Mouse (Mus musculus) forebrain, postnatal 0 days (tissue): ENCODE measurements at regions not wholly inside any gene's neighbourhood (a gene's known extent, or its start where the extent isn't known, plus 50 kb on each side); places are given as distances from the start of the nearest gene placed in this dataset.
A peak's percentile ranks its signal among the peaks of the same experiment; 100 is the strongest.
"Not testable (repeated sequence)": the region's sequence is repeated elsewhere in the genome, so short reads cannot be mapped to it uniquely, and the experiment has no call there.

Experiments used
- ATAC-seq: fragments of 200-750 bp; cut with Nextera tagmentation; 2 replicates; pipeline ENCODE4 v1.8.0; 2017; ENCODE audit warnings: mild to moderate bottlenecking, moderate library complexity
- DNase-seq: peaks from one replicate; pipeline ENCODE4 v3.0.0-alpha.2; 2015
- H3K27ac ChIP-seq: fragments of 300-500 bp; sonication (generic); 2 replicates; pipeline ENCODE4 v1.5.1; 2014; ENCODE audit warnings: low read depth, mild to moderate bottlenecking, antibody characterized with exemption, low read length, moderate library complexity, mixed read lengths
- H3K27me3 ChIP-seq: fragments of 300-500 bp; sonication (generic); 2 replicates; pipeline ENCODE4 v1.6.1; 2014; ENCODE audit warnings: mild to moderate bottlenecking, low read length, mixed read lengths; ENCODE audit not compliant: insufficient read depth
- H3K36me3 ChIP-seq: fragments of 300-500 bp; sonication (generic); 2 replicates; pipeline ENCODE4 v1.6.1; 2014; ENCODE audit warnings: mild to moderate bottlenecking, moderate library complexity; ENCODE audit not compliant: insufficient read depth
- H3K4me1 ChIP-seq: fragments of 300-500 bp; sonication (generic); 2 replicates; pipeline ENCODE4 v1.6.1; 2014; ENCODE audit warnings: antibody characterized with exemption; ENCODE audit not compliant: insufficient read depth
- H3K4me2 ChIP-seq: fragments of 300-500 bp; sonication (generic); 2 replicates; pipeline ENCODE4 v1.6.1; 2014; ENCODE audit warnings: low read depth, mild to moderate bottlenecking, moderate library complexity
- H3K4me3 ChIP-seq: fragments of 300-500 bp; sonication (generic); 2 replicates; pipeline ENCODE4 v1.5.1; 2014; ENCODE audit warnings: low read depth, low read length, mixed read lengths
- H3K9ac ChIP-seq: fragments of 300-500 bp; sonication (generic); 2 replicates; pipeline ENCODE4 v1.6.1; 2014; ENCODE audit warnings: mild to moderate bottlenecking
- H3K9me3 ChIP-seq: fragments of 300-500 bp; sonication (generic); 2 replicates; pipeline ENCODE4 v1.6.1; 2016; ENCODE audit warnings: low read length
- CTCF ChIP-seq: sonication (generic); IDR thresholded peaks from 2 replicates; pipeline ENCODE4 v1.5.1; 2016; ENCODE audit warnings: antibody characterized with exemption, control low read depth, low read depth
- WGBS: fragments of 180-500 bp; shearing (Covaris S2); extraction: QIAGEN DNeasy Blood & Tissue Kit; methylation state at CpG from one replicate; pipeline ENCODE4 v1.1.7; 2014; 5-methylcytosine and 5-hydroxymethylcytosine counted together

- Histone ChIP-seq H3K27me3 (no peaks in the 10 kb centered on the region), H3K4me1 (no peaks in the 10 kb centered on the region), H3K27ac (no peak overlapping the region), H3K36me3 (no peaks in the 10 kb centered on the region), H3K4me2 (no peak overlapping the region), H3K9me3 (no peaks in the 10 kb centered on the region), H3K4me3 (no peak overlapping the region), H3K9ac (no peak overlapping the region)
- TF ChIP-seq CTCF: no peak
- 30% methylated on average over 6 of the region's 6 CpGs for WGBS
- DNase-seq (no peak), ATAC-seq (no peak)
These were observed 204.2 kb upstream of the Olfr1324 start for GRCm38 (mm10) chrX:50632536-50632935.

- no peak for DNase-seq
- Histone ChIP-seq H3K27ac (no peak overlapping the region), H3K4me1 (no peaks in the 10 kb centered on the region), H3K4me3 (no peak overlapping the region), H3K36me3 (no peaks in the 10 kb centered on the region), H3K9me3 (no peaks in the 10 kb centered on the region), H3K27me3 (no peaks in the 10 kb centered on the region), H3K4me2 (no peak overlapping the region), H3K9ac (no peak overlapping the region)
- no peak for TF ChIP-seq CTCF
- ATAC-seq: no peak
- WGBS: 84% methylated on average over 6 of the region's 6 CpGs
These were observed 197.0 kb upstream of the Olfr1324 start for GRCm38 (mm10) chrX:50625336-50625735.

GRCm38 (mm10) chrX:50622984-50623455 lies 194.7 kb upstream of the Olfr1324 start:
- ATAC-seq: peak; percentile 75
- 60% methylated on average over 19 of the region's 19 CpGs for WGBS

GRCm38 (mm10) chrX:50620909-50621308 lies 192.6 kb upstream of the Olfr1324 start:
- Histone ChIP-seq H3K27me3 (no peaks in the 10 kb centered on the region), H3K9me3 (no peaks in the 10 kb centered on the region), H3K4me3 (no peak overlapping the region), H3K9ac (no peak overlapping the region), H3K4me2 (no peak overlapping the region), H3K4me1 (no peaks in the 10 kb centered on the region), H3K27ac (no peak overlapping the region), H3K36me3 (no peaks in the 10 kb centered on the region)
- ATAC-seq: no peak
- 60% methylated on average over 8 of the region's 8 CpGs for WGBS
- DNase-seq: peak; percentile 58
- TF ChIP-seq CTCF: peak; percentile 19; the same call in 1 of the 2 replicates

More at GRCm38 (mm10) chrX:50622984-50623455, 194.7 kb upstream of the Olfr1324 start:
- H3K36me3 ChIP-seq: no peaks in the 10 kb centered on the region
- peak; percentile 48 for TF ChIP-seq CTCF
- H3K4me1 ChIP-seq: no peaks in the 10 kb centered on the region
- H3K27ac ChIP-seq: 0 out of 2 replicates have a peak overlapping the region, but pooled peaks have one; percentile 54
- no peaks in the 10 kb centered on the region for H3K27me3 ChIP-seq
- no peak overlapping the region for H3K4me2 ChIP-seq
- 0 out of 2 replicates have a peak overlapping the region, but pooled peaks have one; percentile 17 for H3K4me3 ChIP-seq
- no peak overlapping the region for H3K9ac ChIP-seq
- no peaks in the 10 kb centered on the region for H3K9me3 ChIP-seq
- DNase-seq: peak; percentile 85

- Histone ChIP-seq H3K9me3 (no peaks in the 10 kb centered on the region), H3K4me2 (no peak overlapping the region), H3K4me3 (no peak overlapping the region), H3K36me3 (no peaks in the 10 kb centered on the region), H3K9ac (no peak overlapping the region), H3K4me1 (no peaks in the 10 kb centered on the region), H3K27me3 (no peaks in the 10 kb centered on the region), H3K27ac (peak overlapping the region; percentile 35; the same call in 1 of the 2 replicates)
- ATAC-seq (peak; percentile 45), DNase-seq (peak; percentile 85)
- peak; percentile 53 for TF ChIP-seq CTCF
- 63% methylated on average over 9 of the region's 9 CpGs for WGBS
These were observed 191.6 kb upstream of the Olfr1324 start for GRCm38 (mm10) chrX:50619919-50620318.

GRCm38 (mm10) chrX:50618936-50619335 lies 190.6 kb upstream of the Olfr1324 start:
- ATAC-seq (no peak), DNase-seq (no peak)
- no peak for TF ChIP-seq CTCF
- Histone ChIP-seq H3K36me3 (no peaks in the 10 kb centered on the region), H3K4me2 (no peak overlapping the region), H3K27ac (no peak overlapping the region), H3K27me3 (no peaks in the 10 kb centered on the region), H3K4me3 (no peak overlapping the region), H3K9ac (no peak overlapping the region), H3K9me3 (no peaks in the 10 kb centered on the region), H3K4me1 (no peaks in the 10 kb centered on the region)
- WGBS: 75% methylated on average over 4 of the region's 4 CpGs

GRCm38 (mm10) chrX:50616920-50617319 lies 188.6 kb upstream of the Olfr1324 start:
- H3K27me3 ChIP-seq, H3K4me3 ChIP-seq, H3K4me1 ChIP-seq, H3K9me3 ChIP-seq, H3K36me3 ChIP-seq, ATAC-seq, H3K9ac ChIP-seq: not testable (repeated sequence)
- peak overlapping the region; percentile 17 for H3K4me2 ChIP-seq
- H3K27ac ChIP-seq: peak overlapping the region; percentile 54; the same call in 1 of the 2 replicates
- 54% methylated on average over 8 of the region's 8 CpGs for WGBS
- DNase-seq: peak; percentile 73
- peak; percentile 41; the same call in 1 of the 2 replicates for TF ChIP-seq CTCF
